Mouse (Mus musculus): ENCODE results near the gene Prr13.

Prr13 gene

GRCm38 (mm10) chr15:102503924-102504782 is 45.3 kb downstream of the Prr13 start:
- CTCF ChIA-PET = interaction anchor here (0.5 kb wide), 1 partner anchor 46 kb away, joined by 4 read pairs; no protein-coding TSS in a partner anchor

GRCm38 (mm10) chr15:102505073-102505769 is 46.4 kb downstream of the Prr13 start:
- CTCF ChIA-PET = no interaction called here

GRCm38 (mm10) chr15:102505770-102506463 is 47.1 kb downstream of the Prr13 start:
- CTCF ChIA-PET = no interaction called here

GRCm38 (mm10) chr15:102506464-102506830 is 47.6 kb downstream of the Prr13 start:
- CTCF ChIA-PET = interaction anchor here (0.5 to 0.6 kb wide), 2 partner anchors 10 to 912 kb away, joined by 4 to 13 read pairs; no protein-coding TSS in a partner anchor

- CTCF ChIA-PET = interaction anchor here (0.5 to 0.6 kb wide), 2 partner anchors 9 to 911 kb away, joined by 4 to 13 read pairs; no protein-coding TSS in a partner anchor
These were observed 48.0 kb downstream of the Prr13 start for GRCm38 (mm10) chr15:102506864-102507263.

GRCm38 (mm10) chr15:102507561-102507960 is 48.7 kb downstream of the Prr13 start:
- CTCF ChIA-PET = no interaction called here

GRCm38 (mm10) chr15:102508336-102508735 is 49.5 kb downstream of the Prr13 start:
- CTCF ChIA-PET = no interaction called here

GRCm38 (mm10) chr15:102510110-102510509 is 51.3 kb downstream of the Prr13 start:
- CTCF ChIA-PET = no interaction called here

- CTCF ChIA-PET = no interaction called here
These were observed 51.9 kb downstream of the Prr13 start for GRCm38 (mm10) chr15:102510590-102511284.

GRCm38 (mm10) chr15:102511285-102511833 is 52.5 kb downstream of the Prr13 start:
- CTCF ChIA-PET = no interaction called here

GRCm38 (mm10) chr15:102512010-102512409 is 53.2 kb downstream of the Prr13 start:
- CTCF ChIA-PET = no interaction called here
